In genomic region chr15:89556401-89557178, GRCm38 (mm10) we compare ENCODE assay signal across 9 mouse cellular contexts. TPM values are rescaled to one million over a fixed set of nuclear protein-coding genes. Genes with fewer than 3 reads are reported as not detected.
DNase-seq lines count a peak whose midpoint lies in the region; ATAC-seq and TF ChIP-seq lines count a peak whose summit lies in the region.
"Had no signal": no experiment of that assay in that cellular context is flagged by ENCODE, and none has a peak within 500 bp of the region (broad histone marks: within the 10 kb centered on the region; RNA-seq: fewer than 3 reads in every experiment).

No protein-coding gene starts in this region.

- H3K27me3 ChIP-seq in E14TG2a.4 (ENCODE audit: insufficient read depth, low read length), result peaks cover 50% of the 10 kb centered on the region
- peaks cover 39% of the 10 kb centered on the region for H3K27me3 ChIP-seq in embryonic facial prominence, embryonic 15.5 days
- peaks cover 56% of the 10 kb centered on the region for H3K27me3 ChIP-seq in limb, embryonic 12.5 days

- H3K27ac ChIP-seq in embryonic facial prominence, embryonic 15.5 days (replicated peaks), result no peak overlapping the region
- no peak overlapping the region for H3K27ac ChIP-seq in limb, embryonic 12.5 days

- H3K4me3 ChIP-seq in E14TG2a.4 (replicated peaks; ENCODE audit: low read length), result peak overlapping the region; percentile 72
- no peak overlapping the region for H3K4me3 ChIP-seq in embryonic facial prominence, embryonic 15.5 days (replicated peaks)
- H3K4me3 ChIP-seq in limb, embryonic 12.5 days (replicated peaks), result 0 out of 2 replicates have a peak overlapping the region, but pooled peaks have one; percentile 15
- H3K4me3 ChIP-seq: erythroblast, embryonic 14.5 days had no signal

- H3K4me2 ChIP-seq in embryonic facial prominence, embryonic 15.5 days (replicated peaks), result peak overlapping the region; percentile 44; the same call in 1 of the 2 replicates
- peak overlapping the region; percentile 56 for H3K4me2 ChIP-seq in limb, embryonic 12.5 days

- H3K9ac ChIP-seq in embryonic facial prominence, embryonic 15.5 days, result no peak overlapping the region
- H3K9ac ChIP-seq in limb, embryonic 12.5 days (replicated peaks), result no peak overlapping the region

- peak; percentile 94 for DNase-seq in heart, adult 11 months
- no peak for DNase-seq in heart, adult 9 months (ENCODE audit: low spot score in 2 of 2)
- no peak for DNase-seq in yolk sac, embryonic 10.5 days (ENCODE audit: low spot score)
- no peak for DNase-seq in gastrocnemius, postnatal 4 days (ENCODE audit: low spot score in 2 of 2)
- DNase-seq in lung, postnatal 4 days, result no peak

- ATAC-seq in embryonic facial prominence, embryonic 15.5 days (ENCODE audit: insufficient number of reproducible peaks, low FRiP score, low TSS enrichment, low read depth), result peak; percentile 26; the same call in 1 of the 2 replicates
- ATAC-seq in limb, embryonic 12.5 days (ENCODE audit: insufficient number of reproducible peaks, insufficient read depth, low FRiP score, low TSS enrichment, low read depth), result no peak; the same call in 1 of the 2 replicates

- 34% methylated on average over 23 of the region's 23 CpGs for WGBS in embryonic facial prominence, embryonic 15.5 days
- 26% methylated on average over 23 of the region's 23 CpGs for WGBS in limb, embryonic 12.5 days

- peaks cover 56% of the 10 kb centered on the region for H3K4me1 ChIP-seq in E14TG2a.4 (replicated peaks; ENCODE audit: low read depth, low read length)
- H3K4me1 ChIP-seq in embryonic facial prominence, embryonic 15.5 days, result peaks cover 31% of the 10 kb centered on the region
- peaks cover 25% of the 10 kb centered on the region for H3K4me1 ChIP-seq in limb, embryonic 12.5 days (replicated peaks)

- no peaks in the 10 kb centered on the region for H3K9me3 ChIP-seq in E14TG2a.4 (ENCODE audit: low read length)
- no peaks in the 10 kb centered on the region for H3K9me3 ChIP-seq in embryonic facial prominence, embryonic 15.5 days (replicated peaks)
- no peaks in the 10 kb centered on the region for H3K9me3 ChIP-seq in limb, embryonic 12.5 days

- peaks cover 9% of the 10 kb centered on the region; the same call in 1 of the 2 replicates for H3K36me3 ChIP-seq in E14TG2a.4 (ENCODE audit: insufficient read depth, low read length)
- no peaks in the 10 kb centered on the region for H3K36me3 ChIP-seq in embryonic facial prominence, embryonic 15.5 days
- H3K36me3 ChIP-seq in limb, embryonic 12.5 days, result peaks cover 13% of the 10 kb centered on the region

- TF ChIP-seq CTCF in E14TG2a.4 (conservative IDR thresholded peaks at IDR 0.05; ENCODE audit: low read length), result peak; percentile 18; the same call in 1 of the 2 replicates

RNA-seq across cellular contexts. Expression of gene Acr, which starts 11.5 kb away (rescaled TPM):
- 0.13 and 0.24 TPM in 2 replicates for polyA plus RNA-seq in embryonic facial prominence, embryonic 15.5 days (2015; fragmentation: Nextera tagmentation; extraction: Ambion mirVana)
- 0.28 TPM in 1 of 2 replicates, not detected in the other for polyA plus RNA-seq in limb, embryonic 12.5 days (2016; fragmentation: Nextera tagmentation; extraction: Ambion mirVana)
- total RNA-seq in gastrocnemius, postnatal 4 days (2021), result under 1 TPM; 0.49 to 0.54 TPM
- polyA plus RNA-seq: erythroblast, embryonic 14.5 days had no signal

RNA-seq across cellular contexts. Expression of gene Rabl2, which starts 35.1 kb away (rescaled TPM):
- polyA plus RNA-seq in embryonic facial prominence, embryonic 15.5 days (2015; fragmentation: Nextera tagmentation; extraction: Ambion mirVana), result 46.2 and 57.3 TPM in 2 replicates
- 48.9 and 53.0 TPM in 2 replicates for polyA plus RNA-seq in limb, embryonic 12.5 days (2016; fragmentation: Nextera tagmentation; extraction: Ambion mirVana)
- total RNA-seq in gastrocnemius, postnatal 4 days (2021), result 10 to 100 TPM in 1 of 2 experiments, 1 to 10 TPM in 1; 8.1 to 10.2 TPM

RNA-seq across cellular contexts. Expression of gene Shank3, which starts 57.2 kb away (rescaled TPM):
- 2.3 and 3.0 TPM in 2 replicates for polyA plus RNA-seq in embryonic facial prominence, embryonic 15.5 days (2015; fragmentation: Nextera tagmentation; extraction: Ambion mirVana)
- 2.4 and 3.2 TPM in 2 replicates for polyA plus RNA-seq in limb, embryonic 12.5 days (2016; fragmentation: Nextera tagmentation; extraction: Ambion mirVana)
- 10 to 100 TPM; 30.4 to 35.7 TPM for total RNA-seq in gastrocnemius, postnatal 4 days (2021)
